Mouse (Mus musculus) heart, postnatal 10 days (tissue): ENCODE measurements at regions not wholly inside any gene's neighbourhood (a gene's known extent, or its start where the extent isn't known, plus 50 kb on each side); places are given as distances from the start of the nearest gene placed in this dataset.

Experiments used
- DNase-seq, 2 experiments: peaks; one replicate each; pipeline ENCODE4 v3.0.0; 2021
- intact Hi-C: fragments of 180-260 bp; cut with DNase I; formaldehyde crosslinking; loops from one replicate; pipeline ENCODE4 v1.15.1; 2025

- intact Hi-C loops: no loop called here
These were observed 201.1 kb downstream of the Tmem38b start for GRCm38 (mm10) chr4:54026919-54027318.

DNA sequence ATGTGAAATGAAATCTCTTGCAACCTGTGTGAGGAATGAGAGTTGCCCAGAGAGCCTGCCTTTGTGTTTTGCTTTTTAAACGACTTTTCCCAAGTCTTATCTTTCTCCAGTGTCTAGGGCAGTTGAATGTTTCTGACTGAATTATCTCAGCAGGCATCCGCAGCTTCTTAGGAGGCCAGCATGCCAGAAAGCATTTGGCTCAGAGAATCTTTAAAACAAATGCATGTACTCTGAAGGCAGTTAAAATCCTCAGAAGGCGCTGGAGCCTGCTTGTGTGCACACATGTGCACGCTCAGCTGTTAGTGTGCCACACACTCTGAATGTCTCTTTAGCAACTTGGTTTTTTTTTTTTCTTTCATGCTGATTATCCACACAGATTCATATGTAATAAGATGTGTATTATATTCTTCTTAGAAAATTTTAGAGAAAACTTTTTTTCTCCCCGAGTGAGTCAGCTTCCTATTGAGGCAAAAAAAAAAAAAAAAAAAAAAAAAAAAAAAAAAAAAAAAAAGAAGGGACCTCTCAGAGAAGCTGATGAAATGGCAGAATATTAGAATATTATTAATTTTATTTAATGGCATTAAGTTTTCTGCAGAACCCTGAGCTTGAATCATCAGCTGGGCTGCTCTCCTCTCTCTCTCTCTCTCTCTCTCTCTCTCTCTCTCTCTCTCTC is 201.9 kb downstream of the Tmem38b start:
- DNase-seq: no peak
- intact Hi-C loops: no loop called here

More at GRCm38 (mm10) chr4:54026919-54027318, 201.1 kb downstream of the Tmem38b start:
- DNase-seq: no peak

DNA sequence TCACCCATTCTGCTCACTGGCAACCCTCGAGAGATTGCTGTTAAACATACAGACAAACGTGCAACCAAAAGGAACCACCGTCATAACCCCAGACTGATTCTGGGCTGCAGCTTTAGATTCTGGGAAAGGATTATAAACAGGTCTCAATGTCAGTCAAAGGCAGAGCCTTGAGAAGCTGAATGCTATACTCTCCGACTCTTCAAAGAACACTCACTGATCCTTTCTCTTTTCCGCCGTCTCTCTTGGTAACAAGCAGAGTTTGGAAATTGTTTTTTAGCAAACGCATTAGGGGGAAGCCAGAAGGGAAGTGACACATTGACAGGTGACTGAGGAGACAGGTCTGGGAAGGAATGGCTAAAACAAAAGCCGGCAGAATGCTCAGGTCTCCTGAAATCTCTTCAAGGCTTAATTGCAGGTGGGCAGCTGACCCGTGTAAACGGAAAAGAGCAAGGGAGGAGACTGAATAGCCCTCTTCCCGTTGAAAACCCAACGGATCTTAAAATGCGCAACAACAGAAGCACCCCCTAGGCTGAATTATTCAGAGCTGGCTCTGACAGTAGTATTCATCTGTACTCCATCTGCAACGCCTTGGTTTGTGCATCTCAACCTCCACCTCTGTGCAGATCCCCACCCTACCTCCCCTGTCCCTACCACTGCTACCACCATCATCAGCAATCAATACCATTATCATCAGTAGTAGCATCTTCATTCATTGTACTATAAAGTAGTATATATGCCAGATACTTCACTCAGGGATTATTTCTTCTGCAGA is 219.6 kb downstream of the Tmem38b start:
- DNase-seq: no peak

GRCm38 (mm10) chr4:54064331-54064730 is 238.5 kb downstream of the Tmem38b start:
- intact Hi-C loops: no loop called here
- DNase-seq: no peak

More for the DNA sequence above, 219.6 kb downstream of the Tmem38b start:
- intact Hi-C loops: no loop called here

- intact Hi-C loops: no loop called here
- DNase-seq: no peak
These were observed 246.1 kb downstream of the Tmem38b start for GRCm38 (mm10) chr4:54071951-54072350.

DNA sequence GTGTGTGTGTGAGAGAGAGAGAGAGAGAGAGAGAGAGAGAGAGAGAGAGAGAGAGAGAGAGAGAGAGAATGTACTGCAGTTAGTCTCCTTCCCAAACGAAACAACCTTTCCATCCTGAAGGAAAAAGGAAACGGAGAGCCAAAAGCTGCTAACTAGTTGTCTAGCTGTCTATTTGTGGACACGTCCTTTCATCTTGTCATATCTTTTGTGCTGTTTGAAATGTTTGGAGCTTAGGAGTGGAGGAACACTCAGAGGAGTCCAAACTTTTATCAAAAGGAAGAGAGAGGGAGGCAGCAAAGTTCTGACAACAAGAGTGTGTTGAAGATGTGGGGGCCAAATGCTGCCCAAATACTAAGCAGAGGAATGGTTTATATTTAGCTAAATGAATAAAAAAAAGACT is 246.6 kb downstream of the Tmem38b start:
- intact Hi-C loops: no loop called here
- DNase-seq: no peak

GRCm38 (mm10) chr4:54072932-54073331 is 247.1 kb downstream of the Tmem38b start:
- no peak for DNase-seq
- intact Hi-C loops: no loop called here

GRCm38 (mm10) chr4:54073483-54073882 is 247.6 kb downstream of the Tmem38b start:
- no peak for DNase-seq
- intact Hi-C loops: no loop called here

DNA sequence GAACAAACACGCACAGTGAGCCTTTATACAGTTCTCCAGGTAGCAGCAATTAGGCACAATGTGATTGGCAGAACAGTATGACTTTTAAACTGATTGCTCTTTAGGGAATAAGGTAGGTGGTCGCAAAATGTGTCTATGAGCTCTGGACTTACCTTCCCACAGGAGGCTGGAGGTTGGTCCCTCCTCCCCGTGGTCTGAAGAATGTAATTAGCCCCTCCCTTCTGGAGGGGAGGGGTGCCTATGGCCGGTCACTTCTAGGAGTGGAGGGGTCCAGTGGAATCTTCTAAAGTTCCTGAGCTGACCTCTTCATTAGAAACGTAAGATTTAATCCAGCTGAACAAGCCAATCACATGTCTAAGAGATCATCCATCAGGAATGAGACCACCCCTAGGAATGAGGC is 248.4 kb downstream of the Tmem38b start:
- DNase-seq: no peak
- intact Hi-C loops: no loop called here

GRCm38 (mm10) chr4:54080526-54080925 is 254.7 kb downstream of the Tmem38b start:
- DNase-seq: no peak
- intact Hi-C loops: no loop called here

- DNase-seq: no peak
- intact Hi-C loops: no loop called here
These were observed 255.6 kb downstream of the Tmem38b start for GRCm38 (mm10) chr4:54081411-54081810.

- intact Hi-C loops: no loop called here
- no peak for DNase-seq
These were observed 258.9 kb downstream of the Tmem38b start for GRCm38 (mm10) chr4:54084747-54085146.

- DNase-seq: peak in 1 of 2 experiments; percentile 4
- intact Hi-C loops: no loop called here
These were observed 268.6 kb downstream of the Tmem38b start for GRCm38 (mm10) chr4:54094285-54094997.

GRCm38 (mm10) chr4:54095200-54095930 is 269.5 kb downstream of the Tmem38b start:
- intact Hi-C loops: no loop called here

GRCm38 (mm10) chr4:54097543-54097942 is 271.7 kb downstream of the Tmem38b start:
- intact Hi-C loops: no loop called here
- DNase-seq: no peak

More at GRCm38 (mm10) chr4:54095200-54095930, 269.5 kb downstream of the Tmem38b start:
- no peak for DNase-seq

DNA sequence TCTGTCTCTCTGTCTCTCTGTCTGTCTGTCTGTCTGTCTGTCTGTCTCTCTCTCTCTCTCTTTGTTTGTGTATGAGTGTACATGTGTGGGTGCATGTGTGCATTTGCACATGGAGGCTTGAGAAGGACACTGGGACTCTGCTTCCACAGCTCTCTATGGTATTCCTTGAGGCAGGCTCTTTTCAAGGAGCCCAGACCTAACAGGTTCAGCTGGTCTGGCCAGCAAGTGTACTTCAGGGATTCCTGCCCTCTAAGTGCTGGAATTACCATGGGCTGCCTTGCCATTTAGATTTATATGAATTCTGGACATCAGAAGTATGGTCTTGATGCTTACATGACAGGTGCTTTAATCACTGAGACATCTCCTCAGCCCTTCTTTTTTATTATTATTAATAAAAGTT is 274.4 kb downstream of the Tmem38b start:
- intact Hi-C loops: no loop called here
- DNase-seq: no peak

- intact Hi-C loops: no loop called here
- DNase-seq: no peak
These were observed 281.1 kb downstream of the Tmem38b start for GRCm38 (mm10) chr4:54106976-54107375.

- peak; percentile 7 to 14 for DNase-seq
- intact Hi-C loops: no loop called here
These were observed 290.5 kb downstream of the Tmem38b start for GRCm38 (mm10) chr4:54116310-54116709.

DNA sequence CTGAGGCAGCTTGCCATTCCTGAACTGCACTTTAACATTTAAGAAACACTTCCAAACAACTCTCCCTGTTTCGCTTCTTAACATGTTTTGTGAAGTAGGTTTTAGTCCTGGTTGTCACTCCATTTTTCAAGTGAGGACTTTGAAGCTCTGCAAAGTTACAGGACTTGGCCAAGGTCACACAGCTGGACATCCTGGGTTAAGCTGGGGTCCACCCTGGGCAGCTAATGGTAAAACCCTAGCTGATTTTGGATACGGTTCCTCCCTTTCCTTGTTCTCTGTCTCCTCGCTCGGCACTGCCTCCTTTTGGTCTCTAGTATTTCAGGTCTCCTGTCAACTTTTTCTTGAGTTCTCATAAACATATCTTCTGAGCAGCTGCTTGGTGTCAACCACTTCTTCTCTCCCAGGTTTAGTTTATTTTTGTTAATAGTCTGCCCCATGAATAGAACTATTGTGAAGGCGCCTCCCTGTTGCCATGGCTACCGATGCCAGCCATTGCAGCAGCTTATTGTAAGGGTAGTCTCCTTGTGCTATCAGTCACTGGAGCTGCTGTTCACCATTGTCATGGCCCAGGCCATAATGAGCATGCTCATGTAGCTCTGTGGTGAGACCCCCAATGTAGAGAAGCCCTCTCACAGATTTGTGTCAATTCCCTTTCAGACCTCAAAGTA is 292.5 kb downstream of the Tmem38b start:
- DNase-seq: no peak
- intact Hi-C loops: no loop called here
